Mouse (Mus musculus): ENCODE data around the gene Suclg2. TPM values are rescaled to one million over a fixed set of nuclear protein-coding genes. Genes with fewer than 3 reads are reported as not detected.

Suclg2 gene
- total and polyA plus RNA-seq, 3 experiments = 47.8 to 179 (median 151) TPM

DNA sequence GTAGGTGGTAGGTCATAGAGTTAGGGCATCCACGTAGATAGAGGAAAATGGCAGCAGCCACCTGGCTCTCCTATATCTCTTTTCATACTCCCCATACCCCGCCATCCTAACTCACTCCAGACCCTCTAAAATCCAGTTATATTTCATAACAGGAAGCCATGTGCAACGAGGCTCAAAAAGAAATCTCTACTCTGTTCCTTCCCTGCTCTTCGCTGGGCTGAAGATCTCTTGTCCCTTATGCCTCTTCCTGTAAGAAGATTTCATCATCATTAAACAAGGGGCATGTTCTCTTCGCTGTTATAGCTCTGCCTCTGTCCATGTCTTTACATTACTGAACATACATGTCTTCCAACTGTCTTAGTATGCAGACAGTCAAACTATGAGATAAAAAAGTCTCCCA, 10.8 kb upstream of the Suclg2 start:
- H3K79me2 ChIP-seq (replicated peaks; ENCODE audit: control insufficient read depth, insufficient read depth, low read length) = no peaks in the 10 kb centered on the region
- no peak overlapping the region for H3K27ac ChIP-seq
- intact Hi-C loops (cut with DNase I) = no loop called here
- no peak for DNase-seq
- TF ChIP-seq POLR2A (IDR thresholded peaks at IDR 0.05; ENCODE audit: insufficient read depth, low read depth, low read length) (no peak), EP300 (IDR thresholded peaks at IDR 0.05; ENCODE audit: insufficient read depth, low read depth, low read length) (no peak), CTCF (IDR thresholded peaks at IDR 0.05) (no peak)
- 75% methylated on average over 5 of the region's 5 CpGs for WGBS
- no peak overlapping the region for H3K4me3 ChIP-seq
- H3K4me1 ChIP-seq (ENCODE audit: control insufficient read depth, insufficient read depth, low read length) = no peaks in the 10 kb centered on the region
- H3K27me3 ChIP-seq (ENCODE audit: control insufficient read depth, insufficient read depth, low read length) = no peaks in the 10 kb centered on the region
- H3K9ac ChIP-seq (ENCODE audit: low read depth, low read length) = no peak overlapping the region
- H3K36me3 ChIP-seq (ENCODE audit: control insufficient read depth, insufficient read depth, low read length) = no peaks in the 10 kb centered on the region

GRCm38 (mm10) chr6:95725281-95725680, 6.7 kb upstream of the Suclg2 start:
- Histone ChIP-seq H3K36me3 (ENCODE audit: control insufficient read depth, insufficient read depth, low read length) (no peaks in the 10 kb centered on the region), H3K4me1 (ENCODE audit: control insufficient read depth, insufficient read depth, low read length) (no peaks in the 10 kb centered on the region), H3K9ac (ENCODE audit: low read depth, low read length) (no peak overlapping the region), H3K27ac (no peak overlapping the region), H3K4me3 (no peak overlapping the region), H3K79me2 (replicated peaks; ENCODE audit: control insufficient read depth, insufficient read depth, low read length) (no peaks in the 10 kb centered on the region), H3K27me3 (ENCODE audit: control insufficient read depth, insufficient read depth, low read length) (no peaks in the 10 kb centered on the region)
- DNase-seq = no peak
- intact Hi-C loops (cut with DNase I) = no loop called here
- no peak for TF ChIP-seq EP300 (IDR thresholded peaks at IDR 0.05; ENCODE audit: insufficient read depth, low read depth, low read length)
- no peak for TF ChIP-seq CTCF (IDR thresholded peaks at IDR 0.05)
- no peak for TF ChIP-seq POLR2A (IDR thresholded peaks at IDR 0.05; ENCODE audit: insufficient read depth, low read depth, low read length)
- 82% methylated on average over 6 of the region's 6 CpGs for WGBS

- no peaks in the 10 kb centered on the region for H3K27me3 ChIP-seq (ENCODE audit: control insufficient read depth, insufficient read depth, low read length)
These were observed 4.8 kb upstream of the Suclg2 start for GRCm38 (mm10) chr6:95723361-95723760.

DNA sequence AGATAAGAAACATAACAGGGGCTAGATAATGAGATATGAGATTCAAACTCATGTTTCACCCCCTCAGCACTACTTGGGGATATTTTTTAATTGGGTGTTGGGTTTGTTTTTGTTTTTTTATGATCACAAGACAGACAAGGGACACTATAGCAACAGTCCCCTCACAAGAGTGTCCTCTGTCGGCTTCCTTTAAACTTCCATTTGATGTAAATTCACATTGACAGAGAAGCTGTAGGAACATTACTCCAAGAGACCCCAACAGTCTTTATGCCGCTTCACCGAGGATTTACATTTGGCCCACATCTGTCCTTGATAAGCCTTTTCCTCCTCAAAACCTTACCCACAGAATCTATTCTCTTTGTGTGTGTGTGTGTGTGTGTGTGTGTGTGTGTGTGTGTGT, 1.2 kb upstream of the Suclg2 start:
- Histone ChIP-seq H3K36me3 (ENCODE audit: control insufficient read depth, insufficient read depth, low read length) (no peaks in the 10 kb centered on the region), H3K79me2 (replicated peaks; ENCODE audit: control insufficient read depth, insufficient read depth, low read length) (no peaks in the 10 kb centered on the region; the same call in 1 of the 2 replicates), H3K27ac (no peak overlapping the region), H3K4me3 (no peak overlapping the region), H3K4me1 (ENCODE audit: control insufficient read depth, insufficient read depth, low read length) (peaks cover 2% of the 10 kb centered on the region), H3K9ac (ENCODE audit: low read depth, low read length) (no peak overlapping the region), H3K27me3 (ENCODE audit: control insufficient read depth, insufficient read depth, low read length) (no peaks in the 10 kb centered on the region)
- DNase-seq = no peak
- intact Hi-C loops (cut with DNase I) = no loop called here
- WGBS = 88% methylated on average over 3 of the region's 3 CpGs
- TF ChIP-seq CTCF (IDR thresholded peaks at IDR 0.05) = no peak
- TF ChIP-seq EP300 (IDR thresholded peaks at IDR 0.05; ENCODE audit: insufficient read depth, low read depth, low read length) = no peak
- TF ChIP-seq POLR2A (IDR thresholded peaks at IDR 0.05; ENCODE audit: insufficient read depth, low read depth, low read length) = no peak

More at GRCm38 (mm10) chr6:95723361-95723760, 4.8 kb upstream of the Suclg2 start:
- 74% methylated on average over 6 of the region's 6 CpGs for WGBS
- no peak for TF ChIP-seq POLR2A (IDR thresholded peaks at IDR 0.05; ENCODE audit: insufficient read depth, low read depth, low read length)
- TF ChIP-seq CTCF (IDR thresholded peaks at IDR 0.05) = no peak
- Histone ChIP-seq H3K27ac (no peak overlapping the region), H3K4me3 (no peak overlapping the region), H3K79me2 (replicated peaks; ENCODE audit: control insufficient read depth, insufficient read depth, low read length) (no peaks in the 10 kb centered on the region), H3K9ac (ENCODE audit: low read depth, low read length) (no peak overlapping the region), H3K36me3 (ENCODE audit: control insufficient read depth, insufficient read depth, low read length) (no peaks in the 10 kb centered on the region), H3K4me1 (ENCODE audit: control insufficient read depth, insufficient read depth, low read length) (peaks cover 2% of the 10 kb centered on the region)
- intact Hi-C loops (cut with DNase I) = no loop called here
- no peak for DNase-seq

DNA sequence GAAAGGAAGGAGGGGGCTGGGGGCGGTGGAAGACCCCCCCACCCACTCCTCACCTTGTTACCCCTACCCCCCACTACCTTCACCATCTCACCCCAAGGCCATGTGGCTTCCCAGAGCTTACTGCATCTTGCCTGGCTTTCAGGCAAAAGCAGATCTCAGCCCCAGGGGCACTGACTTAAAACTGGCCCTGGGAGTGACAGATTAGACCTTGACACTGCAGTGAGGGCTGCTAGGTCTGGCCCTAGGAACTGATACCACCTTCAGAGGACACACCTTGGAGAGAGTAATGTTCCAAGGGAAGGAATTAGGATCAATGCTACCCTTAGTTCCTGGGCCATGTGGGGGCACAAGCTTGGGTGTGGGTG, 351 bp upstream of the Suclg2 start:
- H3K27me3 ChIP-seq (ENCODE audit: control insufficient read depth, insufficient read depth, low read length) = no peaks in the 10 kb centered on the region
- no peak for DNase-seq
- H3K9ac ChIP-seq (ENCODE audit: low read depth, low read length) = peak overlapping the region; percentile 45
- H3K27ac ChIP-seq = peak overlapping the region; percentile 54
- H3K36me3 ChIP-seq (ENCODE audit: control insufficient read depth, insufficient read depth, low read length) = no peaks in the 10 kb centered on the region
- intact Hi-C loops (cut with DNase I) = no loop called here
- H3K4me1 ChIP-seq (ENCODE audit: control insufficient read depth, insufficient read depth, low read length) = peaks cover 2% of the 10 kb centered on the region
- no CpG with 5 or more reads among the region's 1 CpGs for WGBS
- no peaks in the 10 kb centered on the region; the same call in 1 of the 2 replicates for H3K79me2 ChIP-seq (replicated peaks; ENCODE audit: control insufficient read depth, insufficient read depth, low read length)
- H3K4me3 ChIP-seq = peak overlapping the region; percentile 46
- TF ChIP-seq POLR2A (IDR thresholded peaks at IDR 0.05; ENCODE audit: insufficient read depth, low read depth, low read length) (no peak), CTCF (IDR thresholded peaks at IDR 0.05) (no peak), EP300 (IDR thresholded peaks at IDR 0.05; ENCODE audit: insufficient read depth, low read depth, low read length) (no peak)

GRCm38 (mm10) chr6:95717071-95717470, 1.5 kb downstream of the Suclg2 start:
- no peak overlapping the region for H3K9ac ChIP-seq (ENCODE audit: low read depth, low read length)
- no peaks in the 10 kb centered on the region; the same call in 1 of the 2 replicates for H3K79me2 ChIP-seq (replicated peaks; ENCODE audit: control insufficient read depth, insufficient read depth, low read length)
- H3K4me3 ChIP-seq = no peak overlapping the region
- H3K27me3 ChIP-seq (ENCODE audit: control insufficient read depth, insufficient read depth, low read length) = no peaks in the 10 kb centered on the region
- no peak overlapping the region for H3K27ac ChIP-seq
- H3K36me3 ChIP-seq (ENCODE audit: control insufficient read depth, insufficient read depth, low read length) = no peaks in the 10 kb centered on the region
- no peak for DNase-seq
- intact Hi-C loops (cut with DNase I) = no loop called here
- TF ChIP-seq POLR2A (IDR thresholded peaks at IDR 0.05; ENCODE audit: insufficient read depth, low read depth, low read length) (no peak), CTCF (IDR thresholded peaks at IDR 0.05) (no peak), EP300 (IDR thresholded peaks at IDR 0.05; ENCODE audit: insufficient read depth, low read depth, low read length) (no peak)
- H3K4me1 ChIP-seq (ENCODE audit: control insufficient read depth, insufficient read depth, low read length) = peaks cover 5% of the 10 kb centered on the region
- WGBS = 81% methylated on average over 3 of the region's 3 CpGs

Data from heart, adult 2 months (tissue).